Mouse (Mus musculus) thymus, postnatal 36 days (tissue): ENCODE data around the gene Wwtr1.

Experiments
- DNase-seq, 2 experiments: peaks; one replicate each; pipeline ENCODE4 v3.0.0; 2022; ENCODE audit warnings: mixed read lengths in 2 of 2

The Wwtr1 gene

DNA sequence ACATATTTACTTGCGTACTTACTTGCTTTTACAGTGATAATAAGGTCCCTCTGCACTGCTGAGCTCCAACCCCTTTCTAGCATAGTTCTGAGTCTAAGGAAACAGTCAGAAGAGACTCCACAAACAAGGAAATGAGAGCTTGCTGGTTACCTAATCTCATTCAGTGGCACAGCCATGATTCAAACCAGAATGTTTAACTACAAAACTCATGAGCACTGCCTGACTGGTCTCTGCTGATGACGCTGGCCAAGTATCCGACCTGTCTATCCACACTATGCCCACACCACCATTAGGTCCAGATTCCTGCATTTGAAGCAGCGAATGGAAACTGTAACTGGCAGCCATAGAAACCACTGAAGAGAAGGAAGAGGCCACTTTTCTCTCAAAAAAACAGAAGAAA lies 18.3 kb downstream of the Wwtr1 start:
- DNase-seq, result no peak

GRCm38 (mm10) chr3:57555560-57555959 lies 20.1 kb downstream of the Wwtr1 start:
- DNase-seq, result no peak

- DNase-seq, result no peak
Observed at GRCm38 (mm10) chr3:57554890-57555239, 20.8 kb downstream of the Wwtr1 start.

DNA sequence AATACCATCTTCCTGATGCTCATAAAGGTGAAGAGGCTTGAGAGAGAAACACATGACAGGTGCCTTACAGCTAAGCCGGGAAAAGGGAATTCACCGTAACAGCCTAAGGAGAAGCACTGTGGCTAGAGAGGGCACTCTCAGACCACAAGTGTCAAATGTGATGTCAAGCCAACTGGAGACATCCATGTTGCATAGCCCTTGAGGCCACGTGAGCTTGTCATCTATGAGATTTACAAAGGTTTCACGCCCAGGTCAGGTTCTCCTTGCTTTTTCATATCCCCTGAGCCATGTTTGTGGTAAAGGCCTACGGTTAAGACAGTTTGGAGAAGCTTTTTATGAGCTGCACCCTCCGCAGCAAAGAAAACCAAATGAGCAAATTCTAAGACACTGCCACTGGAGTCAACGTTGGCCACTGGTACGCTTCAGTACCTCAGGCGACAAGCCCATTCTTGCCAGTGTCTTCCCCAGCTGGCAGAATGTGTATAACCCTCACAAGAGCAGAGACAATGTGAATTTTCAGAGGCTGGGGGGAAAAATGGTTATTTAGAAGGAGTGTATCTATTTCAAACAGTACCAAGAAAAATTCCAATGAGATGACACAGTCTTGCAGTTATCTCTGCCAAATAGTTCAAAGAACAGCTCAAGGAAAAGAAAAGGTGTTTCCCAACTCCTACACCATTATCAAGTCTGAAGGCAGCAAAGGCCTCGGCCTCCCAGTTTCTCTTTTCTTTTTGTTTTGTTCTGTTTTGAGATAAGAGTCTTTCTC lies 21.4 kb downstream of the Wwtr1 start:
- no peak for DNase-seq

GRCm38 (mm10) chr3:57553108-57553507 lies 22.6 kb downstream of the Wwtr1 start:
- DNase-seq, result no peak

DNA sequence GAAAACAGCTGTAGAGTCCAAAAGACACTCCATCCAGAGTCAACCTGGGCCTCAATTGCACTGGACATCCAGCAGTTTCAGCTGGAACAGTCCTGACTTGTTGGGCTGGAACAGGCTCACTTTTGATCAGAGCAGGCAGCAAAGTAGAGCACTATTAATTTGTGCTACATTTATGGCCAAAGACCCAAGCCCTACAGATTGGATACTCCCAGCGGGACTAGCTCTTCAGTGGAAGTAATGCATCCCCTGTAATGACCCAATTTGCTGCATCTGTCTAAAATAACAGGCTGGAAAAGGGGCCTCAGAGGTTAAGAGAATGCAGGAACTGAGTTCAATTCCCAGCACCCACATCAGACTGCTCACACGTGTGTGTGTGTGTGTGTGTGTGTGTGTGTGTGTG lies 24.5 kb downstream of the Wwtr1 start:
- no peak for DNase-seq

GRCm38 (mm10) chr3:57550468-57551185 lies 25.1 kb downstream of the Wwtr1 start:
- no peak for DNase-seq

GRCm38 (mm10) chr3:57544154-57544553 lies 31.6 kb downstream of the Wwtr1 start:
- DNase-seq, result no peak

- DNase-seq, result no peak
Observed at GRCm38 (mm10) chr3:57542848-57543380, 32.8 kb downstream of the Wwtr1 start.

DNA sequence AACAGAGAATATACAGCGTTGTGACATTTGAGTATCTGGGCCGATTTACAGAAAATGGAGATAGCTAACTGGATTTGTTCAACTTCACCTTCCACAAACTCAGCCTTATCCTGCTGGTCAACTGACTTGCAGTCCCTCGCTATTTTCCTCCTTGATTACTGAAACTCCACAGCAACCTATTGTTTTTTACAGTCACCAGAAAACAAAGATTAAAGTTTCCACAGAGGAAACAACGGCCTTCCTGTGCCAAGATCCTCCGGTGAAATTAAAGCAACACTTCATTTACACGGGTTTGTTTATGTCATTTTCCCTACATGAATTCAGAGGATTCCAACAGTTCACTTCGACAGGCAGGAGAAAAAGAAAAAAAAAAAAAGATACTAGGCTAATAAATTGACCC lies 34.5 kb downstream of the Wwtr1 start:
- no peak for DNase-seq

DNA sequence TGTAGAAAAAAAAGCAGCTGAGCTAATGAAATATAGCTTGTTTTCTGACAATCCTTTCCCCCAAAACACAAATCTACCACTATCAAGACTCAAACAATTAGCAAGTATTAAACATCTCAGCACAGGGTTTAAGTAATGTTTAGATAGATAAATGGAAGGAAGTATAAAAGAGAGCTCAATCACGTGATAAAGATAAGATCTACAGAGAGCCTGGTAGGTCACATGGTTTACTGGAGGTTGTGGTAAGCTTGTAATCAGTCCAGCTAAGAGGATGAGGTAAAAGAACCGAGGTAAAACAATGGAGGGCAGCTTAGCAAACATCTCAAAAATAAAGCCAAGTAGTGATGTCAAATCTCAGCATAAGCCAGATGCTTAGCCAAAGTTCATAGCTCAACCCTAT lies 35.2 kb downstream of the Wwtr1 start:
- DNase-seq, result no peak

GRCm38 (mm10) chr3:57535483-57536185 lies 40.1 kb downstream of the Wwtr1 start:
- DNase-seq, result no peak

DNA sequence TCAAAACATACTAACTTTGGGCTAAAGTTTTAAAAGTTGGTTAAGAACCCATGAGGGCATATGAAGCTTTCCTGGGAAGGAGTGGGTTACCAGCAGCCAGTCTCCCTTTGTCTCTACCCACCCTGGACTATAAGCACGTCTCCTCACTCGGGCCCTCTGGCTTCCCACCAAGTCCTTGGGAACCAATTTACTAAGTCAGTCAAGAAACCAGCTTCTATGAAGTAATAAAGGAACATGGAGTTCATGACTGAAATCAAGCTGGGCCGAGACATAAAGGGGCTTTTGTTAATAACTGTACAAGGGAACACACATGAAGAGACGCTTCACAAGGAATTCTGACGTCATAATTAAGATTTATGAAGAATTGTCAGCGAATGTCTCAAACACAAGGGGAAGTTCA lies 41.3 kb downstream of the Wwtr1 start:
- DNase-seq, result no peak

GRCm38 (mm10) chr3:57533876-57534275 lies 41.8 kb downstream of the Wwtr1 start:
- no peak for DNase-seq

DNA sequence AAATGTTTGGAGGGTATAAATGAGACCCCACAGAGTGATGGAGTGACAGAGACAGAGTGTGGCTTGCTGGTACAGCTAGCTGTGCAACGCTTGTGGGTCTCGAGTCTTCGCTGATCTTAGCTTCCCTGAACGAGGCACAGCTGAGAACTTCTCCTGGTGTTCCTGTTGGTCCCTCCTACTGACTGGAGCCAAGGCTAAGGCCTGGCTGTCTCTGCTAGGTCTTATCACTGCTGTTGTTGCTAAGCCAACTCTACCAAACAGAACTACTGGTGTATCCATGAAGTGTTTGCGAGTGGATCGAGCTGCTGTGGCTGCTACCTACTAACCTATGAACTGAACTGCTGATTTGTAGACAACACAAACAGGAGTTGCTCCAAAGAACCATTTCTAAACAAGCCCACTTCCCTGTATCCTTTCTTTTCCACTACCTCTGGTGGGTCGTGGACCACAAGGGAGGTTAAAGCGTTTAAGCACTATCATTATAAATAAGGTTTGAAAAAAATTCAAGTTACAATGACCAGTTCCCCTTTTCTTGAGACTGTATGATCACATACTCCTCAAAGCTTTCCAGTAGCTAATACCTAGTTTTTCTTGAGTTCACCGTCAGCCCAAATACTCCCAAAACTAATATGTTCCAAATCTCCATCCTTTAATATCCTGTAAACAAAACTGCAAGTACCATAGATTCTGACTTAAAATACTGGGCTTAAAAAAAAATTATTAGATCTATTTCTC lies 42.6 kb downstream of the Wwtr1 start:
- DNase-seq, result no peak

GRCm38 (mm10) chr3:57530836-57531235 lies 44.9 kb downstream of the Wwtr1 start:
- DNase-seq, result no peak

DNA sequence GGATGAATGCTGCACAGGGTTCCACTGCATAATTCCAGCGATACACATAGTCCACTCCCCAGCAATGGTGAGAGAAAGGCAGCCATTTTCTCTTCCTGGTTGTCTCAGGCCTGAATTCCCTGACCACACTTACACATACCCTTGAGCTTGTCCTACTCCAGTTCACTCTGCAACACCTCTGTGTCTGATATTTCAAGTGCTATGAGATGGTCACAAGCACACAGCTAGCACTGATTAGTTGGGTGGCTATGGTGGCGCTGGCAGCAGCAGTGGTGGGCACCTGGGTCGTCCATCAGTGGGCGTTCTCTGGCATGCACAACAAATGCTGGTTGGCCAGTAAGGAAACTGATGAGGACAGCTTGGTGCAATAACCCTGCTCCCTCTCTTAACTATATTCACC lies 45.5 kb downstream of the Wwtr1 start:
- no peak for DNase-seq

DNA sequence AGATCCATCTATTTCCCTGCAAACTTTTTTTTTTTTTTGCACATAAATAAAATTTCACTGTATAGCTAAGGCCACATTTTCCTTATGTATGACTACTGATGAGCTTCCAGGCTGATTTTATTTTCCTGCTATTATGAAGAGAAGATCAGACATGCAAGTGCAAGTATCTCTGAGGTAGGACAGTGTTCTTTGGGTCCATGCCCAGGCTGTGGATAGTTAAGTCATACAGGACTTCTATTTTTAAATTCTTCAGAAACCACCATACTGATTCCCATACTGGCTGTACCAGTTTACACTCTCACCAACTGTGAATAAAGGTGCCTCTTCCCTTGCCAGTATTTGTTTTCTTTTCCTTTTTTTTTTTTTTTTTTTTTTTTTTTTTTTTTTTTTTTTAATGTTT lies 48.6 kb downstream of the Wwtr1 start:
- no peak for DNase-seq

DNA sequence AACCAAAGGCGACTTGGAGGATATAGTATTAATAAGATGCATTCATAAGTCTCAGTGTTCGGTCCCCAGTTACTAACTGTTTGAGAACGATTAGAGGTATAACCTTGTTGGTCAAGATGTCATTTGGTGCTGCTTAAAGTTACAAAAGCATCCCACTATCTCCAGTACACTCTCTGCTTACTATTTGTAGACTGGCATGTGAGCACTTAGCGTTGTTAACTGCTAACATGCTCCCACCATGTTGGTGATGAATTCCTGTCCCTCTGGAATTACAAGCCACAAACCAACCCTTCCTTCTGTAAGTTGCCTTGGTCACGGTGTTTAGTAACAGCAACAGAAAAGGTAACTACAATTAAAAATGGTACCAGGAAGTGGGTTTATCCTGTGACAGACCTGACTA lies 52.6 kb downstream of the Wwtr1 start:
- no peak for DNase-seq

GRCm38 (mm10) chr3:57521876-57522275 lies 53.8 kb downstream of the Wwtr1 start:
- DNase-seq, result no peak

DNA sequence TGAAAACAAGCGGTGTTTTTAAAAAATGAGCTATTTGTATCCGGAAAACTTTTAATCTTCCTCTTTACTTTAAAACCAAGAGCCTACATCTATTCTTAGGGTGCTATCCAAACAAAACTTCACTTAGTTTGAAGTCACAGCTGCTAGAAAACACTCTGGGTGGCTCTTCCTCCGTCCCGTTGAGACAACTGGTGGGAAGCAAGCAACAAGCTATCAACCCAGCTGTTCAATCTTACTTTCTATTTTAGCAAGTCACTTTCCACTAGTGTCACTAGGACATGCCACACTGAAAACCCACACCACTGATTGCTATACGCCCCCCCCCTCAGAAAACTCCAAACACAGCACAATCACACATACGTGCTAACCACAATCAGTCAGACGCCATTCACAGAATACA lies 55.7 kb downstream of the Wwtr1 start:
- no peak for DNase-seq

DNA sequence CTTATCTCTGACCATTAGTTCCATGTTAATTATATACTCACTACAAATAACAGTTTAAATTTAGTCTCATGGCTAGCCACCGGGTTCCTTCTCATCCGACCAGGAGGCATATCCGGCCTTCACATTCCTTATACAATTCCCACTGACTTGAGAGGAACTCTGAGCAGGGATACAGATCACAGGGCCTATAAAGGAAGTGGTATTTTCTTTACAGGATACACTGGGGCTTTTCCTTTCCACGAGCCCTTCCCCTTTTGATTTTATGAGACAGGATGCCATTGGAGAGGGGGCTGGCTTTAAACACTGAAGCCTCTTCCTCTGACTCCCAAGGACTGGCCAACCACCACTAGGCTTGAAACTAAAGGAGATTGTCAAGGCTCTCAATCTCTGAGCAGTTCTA lies 59.6 kb downstream of the Wwtr1 start:
- DNase-seq, result no peak

DNA sequence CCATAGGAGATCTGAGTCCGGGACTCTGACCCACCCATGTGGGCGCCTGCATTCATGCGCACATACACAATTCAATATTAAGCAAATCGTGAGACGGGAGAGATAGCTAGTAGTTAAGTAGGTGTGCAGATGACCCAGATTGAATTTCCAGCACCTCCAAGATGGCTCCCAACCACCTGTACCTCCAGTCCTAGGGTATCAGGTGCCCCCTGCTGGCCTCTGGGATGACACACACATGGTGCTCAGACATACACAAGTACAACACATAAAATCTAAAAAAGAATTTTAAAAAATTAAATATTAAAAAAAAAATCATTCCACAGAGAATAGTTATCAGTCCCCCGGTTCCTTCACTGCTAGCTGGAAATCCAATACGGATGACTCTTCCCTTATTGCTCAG lies 60.7 kb downstream of the Wwtr1 start:
- DNase-seq, result no peak
